Mouse (Mus musculus): Measurements from ENCODE around the gene Ankrd40.

The Ankrd40 gene

DNA sequence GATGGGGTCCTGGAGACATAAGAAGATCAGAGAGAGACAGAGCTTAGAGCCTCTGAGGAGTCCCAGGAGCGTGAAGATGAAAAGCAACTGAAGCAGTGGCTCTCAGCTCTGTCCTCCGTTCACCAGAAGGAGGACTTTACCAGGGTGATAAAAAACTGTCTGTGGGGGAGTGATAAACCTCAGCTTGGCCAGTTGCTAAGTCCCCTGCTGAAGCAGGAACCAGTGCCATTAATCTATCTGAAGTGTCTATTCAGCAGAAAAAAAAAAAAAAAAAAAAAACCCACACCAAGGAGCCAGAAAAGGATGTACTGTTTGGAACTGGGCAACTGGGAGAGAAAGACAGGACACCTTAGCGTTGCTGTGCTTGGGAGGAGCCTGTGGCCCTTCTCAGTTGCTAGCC lies 23.3 kb downstream of the Ankrd40 start:
- no peak for DNase-seq (ENCODE audit: low read depth)

DNA sequence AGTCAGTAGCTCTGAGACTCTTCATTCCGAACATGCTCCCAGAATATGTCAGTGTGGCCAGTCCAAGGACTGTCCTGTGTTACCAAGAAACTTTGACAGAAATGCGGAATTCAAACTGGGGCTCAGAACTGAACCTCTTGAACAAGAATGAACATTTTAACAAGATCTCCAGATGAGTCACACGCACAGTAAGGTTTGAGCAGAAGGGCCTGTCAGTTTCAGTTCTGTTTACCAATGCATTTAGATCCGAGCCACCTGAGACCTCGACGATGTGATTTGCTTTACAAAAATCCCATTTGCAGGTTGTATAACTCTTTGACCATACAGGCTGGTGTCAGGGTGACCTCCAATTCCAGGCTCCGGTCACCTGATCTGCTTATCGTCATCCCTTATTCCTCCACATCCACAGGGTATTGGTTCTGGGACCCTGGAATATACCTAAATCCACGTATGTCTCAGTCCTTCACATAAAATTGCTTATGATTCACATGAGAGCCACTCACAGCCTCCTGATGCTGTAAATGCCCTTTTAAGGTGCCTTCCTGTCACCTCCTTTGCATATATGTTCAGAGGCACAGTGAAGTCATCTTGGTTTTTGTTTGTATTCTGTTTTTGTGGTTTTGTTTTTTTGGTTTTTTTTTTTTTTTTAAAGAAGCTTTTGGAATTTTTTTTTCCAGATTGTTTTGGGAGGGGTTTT lies 27.9 kb downstream of the Ankrd40 start:
- DNase-seq (ENCODE audit: low read depth), result no peak

DNA sequence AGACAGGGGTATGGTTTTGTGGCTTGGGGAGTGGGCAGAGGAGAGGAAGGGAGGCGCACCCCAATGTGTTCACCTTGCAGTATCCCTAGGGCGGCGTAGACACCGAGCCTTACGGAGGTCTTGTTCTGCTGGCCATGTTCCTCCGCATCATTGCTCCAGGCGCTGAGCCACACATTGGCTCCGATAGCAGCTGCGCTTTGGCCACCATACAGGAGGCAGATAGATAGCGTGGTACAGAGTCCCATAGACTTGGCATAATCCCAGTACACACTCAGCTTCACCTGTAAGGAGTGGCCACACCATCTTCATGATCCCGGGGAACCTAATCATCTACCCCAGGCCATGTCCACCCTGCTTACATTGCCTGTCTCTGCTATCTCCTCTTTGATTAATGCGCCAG lies 31.4 kb downstream of the Ankrd40 start:
- no peak for DNase-seq (ENCODE audit: low read depth)

DNA sequence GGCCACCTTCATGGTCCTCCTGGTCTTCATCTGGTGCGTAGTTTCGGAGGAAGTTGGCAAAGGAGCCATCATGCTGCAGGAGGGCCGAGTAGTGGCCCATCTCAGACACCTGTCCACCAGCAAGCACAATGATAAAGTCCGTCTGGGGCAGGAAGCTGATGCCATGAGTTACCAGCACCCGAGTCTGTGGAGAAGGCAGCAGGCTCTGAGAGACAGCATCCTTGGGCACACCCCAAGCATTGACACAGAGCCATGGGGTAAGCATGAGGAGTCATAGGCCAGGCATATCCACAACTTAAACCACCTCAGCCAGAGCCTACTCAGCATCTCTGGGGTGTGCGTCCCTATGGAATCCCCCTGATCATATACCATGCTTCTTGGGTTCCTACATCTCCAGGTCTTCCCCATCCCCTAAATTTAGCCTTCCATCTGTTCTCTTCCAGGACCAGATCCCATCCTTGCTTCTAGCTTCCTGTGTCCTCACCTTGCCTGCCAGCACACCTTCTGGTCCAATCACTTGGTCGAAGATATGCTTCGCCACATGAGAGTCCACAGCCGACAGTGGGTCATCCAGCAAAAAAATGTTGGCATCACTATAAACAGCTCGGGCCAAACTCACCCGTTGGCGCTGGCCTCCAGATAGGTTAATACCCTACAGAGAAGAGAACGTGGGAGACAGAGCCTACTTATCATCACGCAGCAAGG lies 33.5 kb downstream of the Ankrd40 start:
- DNase-seq (ENCODE audit: low read depth), result no peak

DNA sequence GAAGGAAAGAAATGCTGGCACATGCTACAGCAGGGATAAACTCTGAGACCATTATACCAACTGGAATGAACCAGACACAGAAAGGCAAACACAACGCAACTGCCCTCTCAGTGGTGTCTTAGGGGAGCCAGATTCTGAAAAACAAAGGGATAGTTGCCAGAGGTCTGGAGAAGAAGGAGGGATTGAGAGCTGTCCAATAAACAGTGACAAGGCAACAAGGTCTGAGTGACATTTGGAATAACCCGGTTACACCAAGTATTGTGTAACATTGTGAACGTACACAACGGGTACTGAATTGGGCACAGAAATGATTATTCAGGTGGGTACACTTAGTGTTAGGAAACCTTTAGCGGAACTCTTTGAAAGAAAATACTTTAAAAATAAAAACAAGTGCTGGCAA lies 34.3 kb downstream of the Ankrd40 start:
- DNase-seq (ENCODE audit: low read depth), result no peak

DNA sequence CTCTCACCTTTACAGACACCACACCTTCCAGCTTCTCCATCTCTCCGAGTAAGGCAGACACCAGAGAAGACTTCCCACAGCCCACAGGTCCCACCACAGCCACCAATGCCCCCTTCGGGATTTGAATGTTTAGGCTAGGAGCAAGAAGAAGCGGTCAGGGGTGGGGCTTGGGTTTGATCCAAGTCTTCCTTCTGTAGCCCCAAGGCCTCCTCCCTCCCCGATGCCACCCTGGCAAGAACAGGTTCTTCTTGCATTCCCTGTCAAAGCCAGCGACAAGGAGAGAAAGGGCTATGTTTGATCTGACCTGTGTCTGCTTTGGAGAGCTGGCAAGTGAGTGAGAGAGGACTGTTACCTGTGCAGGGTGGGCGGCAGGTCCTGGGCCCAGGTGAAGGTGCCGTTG lies 35.9 kb downstream of the Ankrd40 start:
- DNase-seq (ENCODE audit: low read depth), result no peak

DNA sequence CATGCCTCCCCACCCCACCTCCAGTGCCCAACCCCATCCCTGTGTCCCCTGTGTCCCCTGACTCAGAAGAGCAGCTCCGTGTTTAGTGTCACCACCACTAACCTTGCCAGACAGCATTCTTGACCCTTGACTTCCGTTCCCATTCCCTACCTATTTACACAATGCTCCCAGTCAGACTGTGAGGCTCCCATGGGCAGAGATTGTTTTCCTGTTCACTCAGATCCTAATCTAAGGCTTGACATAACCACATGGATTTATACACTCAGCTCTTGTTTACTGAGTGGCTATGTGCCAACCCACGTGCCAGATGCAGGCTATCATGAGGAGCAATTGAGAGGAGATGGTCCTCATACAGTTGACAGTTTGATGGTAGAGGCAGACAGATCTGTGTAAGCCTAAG lies 37.5 kb downstream of the Ankrd40 start:
- DNase-seq (ENCODE audit: low read depth), result no peak

DNA sequence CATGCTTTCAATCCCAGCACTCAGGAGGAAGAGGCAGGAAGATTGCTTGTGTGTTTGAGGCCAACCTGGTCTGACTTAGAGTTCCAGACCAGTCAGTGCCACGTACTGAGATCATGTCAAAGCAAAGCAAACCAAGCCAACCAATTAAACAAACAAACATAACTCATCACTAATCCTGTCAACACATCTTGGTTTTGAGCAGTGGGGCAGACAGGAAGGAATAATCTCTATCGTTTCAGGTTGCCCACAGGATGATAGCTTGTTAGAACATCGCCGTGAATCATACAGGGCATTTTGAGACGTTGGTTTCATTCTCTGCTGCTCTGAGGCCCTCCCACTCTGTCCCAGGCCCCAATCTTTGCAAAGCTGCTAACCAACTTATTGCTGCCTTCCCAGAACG lies 42.2 kb downstream of the Ankrd40 start:
- DNase-seq (ENCODE audit: low read depth), result no peak

DNA sequence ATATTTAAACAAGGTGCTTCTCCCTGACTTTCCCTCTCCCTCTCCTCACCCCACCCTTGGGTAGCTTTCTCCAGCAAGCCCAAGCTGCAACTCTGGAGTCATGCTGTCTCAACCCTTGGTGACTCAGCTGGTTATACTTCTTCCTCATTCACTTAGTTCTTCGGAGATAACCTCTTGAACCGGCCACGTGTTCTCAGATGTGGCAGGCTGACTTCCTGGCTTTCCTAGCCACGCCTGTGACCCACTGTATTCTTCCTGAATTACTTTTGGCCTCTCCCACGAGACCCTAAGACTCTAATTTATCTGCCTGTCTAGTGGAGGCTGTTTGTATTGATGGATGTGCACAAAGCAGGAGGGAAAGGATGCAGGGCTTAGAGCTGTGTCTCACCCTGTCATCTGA lies 43.0 kb downstream of the Ankrd40 start:
- DNase-seq (ENCODE audit: low read depth), result no peak

DNA sequence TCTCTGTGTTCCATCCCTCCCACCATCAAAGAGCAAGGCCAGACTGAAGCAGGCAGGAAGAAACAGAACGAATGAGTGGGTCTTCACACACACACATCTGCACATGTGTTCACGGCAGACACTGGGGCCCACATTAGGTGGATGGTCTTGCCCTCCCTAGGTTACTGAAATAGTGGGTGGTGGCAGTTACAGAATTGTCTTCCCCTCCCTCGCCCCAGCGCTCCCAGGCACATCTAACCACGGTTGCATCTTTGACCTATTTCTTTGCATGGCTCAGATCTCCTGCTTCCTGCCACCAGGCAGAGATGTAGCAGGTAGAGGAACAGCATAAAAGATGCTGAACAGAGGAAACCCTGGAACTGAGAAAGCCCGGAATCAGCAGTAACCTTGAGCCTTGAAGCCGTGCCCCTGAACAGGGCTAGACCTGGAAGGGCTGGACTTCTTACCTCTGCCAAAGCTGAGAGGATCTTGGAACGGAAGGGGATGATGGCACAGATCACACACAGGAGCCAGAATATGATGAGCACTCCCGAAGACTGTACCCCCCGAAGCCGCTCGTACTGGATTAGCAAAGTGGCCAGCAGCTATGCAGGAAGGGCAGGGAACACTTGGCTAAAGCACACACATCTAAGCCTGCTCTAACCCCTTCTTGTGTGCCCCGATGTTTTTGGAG lies 46.6 kb downstream of the Ankrd40 start:
- no peak for DNase-seq (ENCODE audit: low read depth)

DNA sequence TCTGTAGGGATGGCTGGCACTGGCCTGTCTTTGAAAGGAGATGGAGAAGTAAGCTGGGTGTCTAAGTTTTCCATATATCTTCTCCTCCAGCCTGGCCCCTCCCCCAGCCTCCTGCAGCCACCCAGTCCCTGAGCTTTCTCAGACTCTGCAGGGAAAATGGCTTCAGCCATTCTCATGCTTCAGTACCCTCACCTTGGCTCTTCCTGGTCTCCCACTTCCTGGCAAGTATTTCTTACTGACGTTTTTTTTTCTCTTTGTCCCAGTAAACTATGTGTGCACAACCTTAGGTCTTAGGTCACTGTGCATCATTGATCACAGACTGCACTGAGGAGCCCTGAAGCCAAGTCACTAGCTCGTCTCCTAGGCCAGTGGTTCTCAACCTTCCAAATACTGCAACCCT lies 51.3 kb downstream of the Ankrd40 start:
- no peak for DNase-seq (ENCODE audit: low read depth)

DNA sequence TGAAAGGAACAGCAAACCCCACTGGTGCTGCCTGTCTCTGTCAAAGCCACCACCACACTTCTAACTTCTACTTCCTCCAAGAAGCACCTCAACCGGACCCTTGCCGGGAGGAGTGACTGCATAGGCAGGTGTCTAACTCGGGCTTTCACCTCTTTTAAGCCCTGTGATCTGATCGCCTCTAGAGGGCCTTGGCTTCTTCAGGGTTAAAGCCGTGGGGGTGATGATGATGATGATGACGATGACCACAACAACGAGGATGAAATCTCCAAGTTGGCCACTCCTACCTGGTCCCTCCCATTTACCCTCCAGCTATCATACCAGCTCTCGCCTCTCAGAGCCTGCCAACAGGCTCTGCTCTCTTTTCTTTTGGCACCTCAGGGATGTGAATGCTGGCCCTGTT lies 51.9 kb downstream of the Ankrd40 start:
- DNase-seq (ENCODE audit: low read depth), result no peak

DNA sequence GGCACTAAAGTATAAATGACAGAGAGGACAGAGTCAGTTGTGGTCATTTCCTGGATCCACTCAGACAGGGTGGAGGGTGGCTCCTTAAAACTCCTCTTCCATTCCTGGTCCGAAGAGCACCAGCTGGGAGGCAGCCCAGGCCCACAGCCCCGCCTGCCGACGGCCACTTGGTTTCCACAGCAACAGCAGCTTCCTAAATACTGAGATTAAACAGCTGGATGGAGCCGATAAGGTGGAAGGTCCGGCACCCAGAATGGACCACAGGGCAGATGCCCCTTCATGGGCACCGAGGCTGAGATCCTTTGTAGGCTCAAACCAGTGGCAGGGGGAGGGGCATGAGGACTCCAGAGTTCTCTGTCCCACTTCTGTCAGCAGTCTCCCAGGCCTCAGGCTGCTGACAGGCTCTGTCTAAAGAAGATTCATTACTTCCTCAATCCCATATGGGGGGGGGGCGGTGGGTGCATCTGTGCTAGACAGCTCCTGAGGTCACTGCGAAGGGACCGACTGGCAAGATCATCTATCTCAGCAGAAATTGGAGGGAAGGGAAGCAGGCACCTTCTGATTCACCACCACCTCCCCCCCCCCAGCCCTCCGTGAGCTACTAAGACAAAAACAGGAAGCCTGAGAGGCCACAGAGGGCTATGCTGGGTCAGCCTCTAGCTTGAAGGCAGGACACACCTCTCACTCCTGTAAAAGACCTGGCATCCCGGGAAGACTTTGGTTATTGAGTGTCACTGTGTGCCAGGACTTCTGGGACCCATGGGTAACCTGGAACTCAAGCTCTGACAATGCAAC lies 58.4 kb downstream of the Ankrd40 start:
- peak; percentile 50 for DNase-seq (ENCODE audit: low read depth)

DNA sequence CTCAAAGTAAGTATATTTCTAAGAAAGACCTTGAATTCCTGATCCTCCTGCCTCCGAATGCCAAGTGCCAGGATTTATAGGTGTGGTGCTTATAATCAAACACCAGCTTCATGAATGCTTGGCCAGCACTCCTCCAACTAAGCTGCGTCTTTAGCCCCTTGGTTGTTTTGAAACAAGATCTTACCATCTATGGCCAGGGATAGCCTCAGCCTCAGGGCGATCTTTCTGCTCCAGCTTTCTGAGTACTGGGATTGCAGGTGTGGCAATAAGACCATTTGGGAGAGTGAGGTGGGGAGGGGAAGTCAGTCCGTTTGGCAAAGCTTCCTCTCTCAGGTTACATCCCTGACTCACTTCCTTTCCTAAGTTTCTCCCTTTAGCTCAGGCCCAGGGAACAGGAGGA lies 60.0 kb downstream of the Ankrd40 start:
- DNase-seq (ENCODE audit: low read depth), result no peak

DNA sequence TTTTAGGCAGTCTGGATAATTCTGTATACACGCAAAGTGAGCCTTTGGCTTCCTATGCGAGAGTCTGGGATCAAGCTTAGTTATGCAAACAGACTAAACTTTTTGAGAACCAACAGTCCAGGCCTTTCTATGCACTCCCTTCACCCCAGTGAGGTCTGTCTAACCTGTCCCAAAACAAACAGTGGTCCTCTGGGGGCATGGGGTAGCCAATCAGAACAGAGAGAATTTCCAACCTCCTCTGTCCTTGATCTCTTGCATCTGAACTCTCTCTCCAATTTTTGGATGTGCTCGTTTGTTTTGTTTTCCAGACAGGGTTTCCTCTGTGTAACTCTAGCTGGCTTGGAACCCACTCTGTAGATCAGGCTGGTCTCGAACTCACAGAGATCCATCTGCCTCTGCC lies 61.2 kb downstream of the Ankrd40 start:
- DNase-seq (ENCODE audit: low read depth), result no peak

DNA sequence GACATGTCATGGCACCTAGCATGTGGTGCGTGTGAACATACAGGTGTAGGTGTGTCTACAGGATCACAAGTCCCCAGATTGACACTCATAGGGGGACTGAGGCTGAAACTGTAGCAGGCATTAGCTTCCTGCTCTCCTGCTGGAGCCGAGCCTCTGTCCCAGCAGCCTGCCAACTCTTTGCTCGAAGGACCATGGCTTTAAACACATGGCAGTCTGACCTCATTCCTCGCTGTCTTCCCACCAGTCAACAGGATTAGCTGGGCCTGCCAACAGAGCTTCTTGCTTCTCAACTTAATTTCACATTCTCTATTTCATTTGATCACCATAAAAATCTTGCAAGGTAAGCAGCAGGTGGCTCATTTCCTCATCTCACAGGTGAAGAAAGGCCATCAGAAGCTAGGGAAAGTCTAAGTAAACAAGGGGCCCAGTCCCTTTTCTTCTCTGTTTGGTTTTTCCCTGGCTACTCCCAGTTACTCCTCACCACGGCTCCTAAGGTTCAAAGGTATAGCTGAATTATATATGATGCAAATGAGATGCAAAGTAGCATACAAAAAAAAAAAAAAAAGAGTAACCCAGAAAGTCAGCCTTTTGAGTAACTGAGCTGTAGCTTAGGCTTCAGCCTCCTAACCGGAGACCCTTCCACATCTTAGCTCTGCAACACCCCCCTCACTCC lies 62.1 kb downstream of the Ankrd40 start:
- no peak for DNase-seq (ENCODE audit: low read depth)

DNA sequence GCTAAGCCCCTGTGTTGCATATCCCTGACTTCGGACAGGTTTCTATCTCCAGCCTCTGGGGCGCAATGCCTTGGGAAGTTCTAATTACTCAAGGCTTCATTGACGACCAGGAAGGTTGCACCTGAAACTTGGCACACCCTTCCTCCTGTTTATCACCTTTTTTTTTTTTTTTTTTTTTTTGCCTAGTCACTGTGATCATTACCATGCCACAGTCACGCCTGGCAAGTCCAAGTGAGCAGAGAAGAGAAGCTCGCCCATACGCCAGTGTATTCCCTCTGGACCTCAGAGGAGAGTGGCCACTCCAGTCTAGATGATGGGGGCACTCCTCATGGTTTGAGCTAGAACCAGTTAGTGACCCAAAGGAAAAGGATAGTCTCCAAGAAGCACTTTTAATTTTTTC lies 63.0 kb downstream of the Ankrd40 start:
- DNase-seq (ENCODE audit: low read depth), result no peak
